Mouse (Mus musculus): Measurements from ENCODE around the gene Lmna. TPM values are rescaled to one million over a fixed set of nuclear protein-coding genes. Genes with fewer than 3 reads are reported as not detected.

The Lmna gene
- total RNA-seq, 2 experiments from 2014 or later, result 50.0 to 54.2 TPM

- intact Hi-C loops (cut with DNase I), result no loop called here
- DNase-seq (ENCODE audit: low spot score in 2 of 2), result no peak
Observed at GRCm38 (mm10) chr3:88483141-88483540, 26.6 kb downstream of the Lmna start.

- intact Hi-C loops (cut with DNase I), result no loop called here
- no peak for DNase-seq (ENCODE audit: low spot score in 2 of 2)
Observed at GRCm38 (mm10) chr3:88482336-88482735, 27.4 kb downstream of the Lmna start.

- intact Hi-C loops (cut with DNase I), result no loop called here
- no peak for DNase-seq (ENCODE audit: low spot score in 2 of 2)
Observed at GRCm38 (mm10) chr3:88481372-88482040, 28.2 kb downstream of the Lmna start.

GRCm38 (mm10) chr3:88480679-88481078 lies 29.1 kb downstream of the Lmna start:
- no peak for DNase-seq (ENCODE audit: low spot score in 2 of 2)
- intact Hi-C loops (cut with DNase I), result no loop called here

GRCm38 (mm10) chr3:88479828-88480227 lies 29.9 kb downstream of the Lmna start:
- DNase-seq (ENCODE audit: low spot score in 2 of 2), result no peak
- intact Hi-C loops (cut with DNase I), result no loop called here

GRCm38 (mm10) chr3:88479163-88479562 lies 30.6 kb downstream of the Lmna start:
- intact Hi-C loops (cut with DNase I), result no loop called here
- DNase-seq (ENCODE audit: low spot score in 2 of 2), result no peak

GRCm38 (mm10) chr3:88477735-88478134 lies 32.0 kb downstream of the Lmna start:
- peak; percentile 81 to 84 for DNase-seq (ENCODE audit: low spot score in 2 of 2)
- intact Hi-C loops (cut with DNase I), result no loop called here

GRCm38 (mm10) chr3:88476403-88476802 lies 33.4 kb downstream of the Lmna start:
- no peak for DNase-seq (ENCODE audit: low spot score in 2 of 2)
- intact Hi-C loops (cut with DNase I), result no loop called here

- intact Hi-C loops (cut with DNase I), result no loop called here
Observed at GRCm38 (mm10) chr3:88473571-88473970, 36.2 kb downstream of the Lmna start.

GRCm38 (mm10) chr3:88473020-88473419 lies 36.7 kb downstream of the Lmna start:
- DNase-seq (ENCODE audit: low spot score in 2 of 2), result no peak
- intact Hi-C loops (cut with DNase I), result no loop called here

More at GRCm38 (mm10) chr3:88473571-88473970, 36.2 kb downstream of the Lmna start:
- no peak for DNase-seq (ENCODE audit: low spot score in 2 of 2)

GRCm38 (mm10) chr3:88470943-88471479 lies 38.7 kb downstream of the Lmna start:
- intact Hi-C loops (cut with DNase I), result no loop called here
- no peak for DNase-seq (ENCODE audit: low spot score in 2 of 2)

- no peak for DNase-seq (ENCODE audit: low spot score in 2 of 2)
- intact Hi-C loops (cut with DNase I), result no loop called here
Observed at GRCm38 (mm10) chr3:88469466-88469865, 40.3 kb downstream of the Lmna start.

- DNase-seq (ENCODE audit: low spot score in 2 of 2), result peak; percentile 85 to 94
- intact Hi-C loops (cut with DNase I), result loop anchor here (1.0 kb wide), 1 partner anchor 60 kb away; no protein-coding TSS in a partner anchor
Observed at GRCm38 (mm10) chr3:88467116-88467824, 42.5 kb downstream of the Lmna start.

GRCm38 (mm10) chr3:88465127-88465526 lies 44.6 kb downstream of the Lmna start:
- intact Hi-C loops (cut with DNase I), result no loop called here
- DNase-seq (ENCODE audit: low spot score in 2 of 2), result no peak

- intact Hi-C loops (cut with DNase I), result no loop called here
- DNase-seq (ENCODE audit: low spot score in 2 of 2), result no peak
Observed at GRCm38 (mm10) chr3:88464425-88464824, 45.3 kb downstream of the Lmna start.

GRCm38 (mm10) chr3:88460983-88461696 lies 48.6 kb downstream of the Lmna start, which contains the start of gene Sema4a:
Sema4a (minus strand) TSS chr3:88461182.
- DNase-seq (ENCODE audit: low spot score in 2 of 2), result peak in 1 of 2 experiments; percentile 54
- intact Hi-C loops (cut with DNase I), result no loop called here

GRCm38 (mm10) chr3:88460029-88460428 lies 49.7 kb downstream of the Lmna start:
- intact Hi-C loops (cut with DNase I), result no loop called here
- DNase-seq (ENCODE audit: low spot score in 2 of 2), result no peak

GRCm38 (mm10) chr3:88458778-88459219 lies 51.0 kb downstream of the Lmna start:
- intact Hi-C loops (cut with DNase I), result no loop called here
- peak in 1 of 2 experiments; percentile 54 for DNase-seq (ENCODE audit: low spot score in 2 of 2)

- DNase-seq (ENCODE audit: low spot score in 2 of 2), result no peak
Observed at GRCm38 (mm10) chr3:88456746-88457532, 52.8 kb downstream of the Lmna start.

More at GRCm38 (mm10) chr3:88456746-88457532, 52.8 kb downstream of the Lmna start:
- intact Hi-C loops (cut with DNase I), result no loop called here

Measured in left cerebral cortex, postnatal 14 days (tissue).